Mouse (Mus musculus): ENCODE measurements around the gene Bod1l. TPM values are rescaled to one million over a fixed set of nuclear protein-coding genes. Genes with fewer than 3 reads are reported as not detected.

The Bod1l gene
- total RNA-seq (2015): 27.1 and 38.1 TPM in 2 replicates
- 35.8 and 39.1 TPM in 2 replicates for total RNA-seq (2017)

GRCm38 (mm10) chr5:41844147-41844529 is at the start of gene Bod1l:
Bod1l (minus strand) TSS chr5:41844315.
- ATAC-seq (ENCODE audit: poor library complexity, severe bottlenecking): peak; percentile 93

GRCm38 (mm10) chr5:41893351-41893750 is 49.2 kb upstream of the Bod1l start:
- ATAC-seq (ENCODE audit: poor library complexity, severe bottlenecking): no peak

- ATAC-seq (ENCODE audit: poor library complexity, severe bottlenecking): no peak
Measured at GRCm38 (mm10) chr5:41890871-41891270, 46.8 kb upstream of the Bod1l start.

GRCm38 (mm10) chr5:41889245-41889849 is 45.2 kb upstream of the Bod1l start:
- ATAC-seq (ENCODE audit: poor library complexity, severe bottlenecking): no peak

GRCm38 (mm10) chr5:41888834-41889233 is 44.7 kb upstream of the Bod1l start:
- ATAC-seq (ENCODE audit: poor library complexity, severe bottlenecking): no peak

- peak; percentile 56 for ATAC-seq (ENCODE audit: poor library complexity, severe bottlenecking)
Measured at GRCm38 (mm10) chr5:41887738-41888137, 43.6 kb upstream of the Bod1l start.

GRCm38 (mm10) chr5:41884563-41884962 is 40.4 kb upstream of the Bod1l start:
- ATAC-seq (ENCODE audit: poor library complexity, severe bottlenecking): peak; percentile 45; the same call in 1 of the 2 replicates

- no peak for ATAC-seq (ENCODE audit: poor library complexity, severe bottlenecking)
Measured at GRCm38 (mm10) chr5:41871164-41871563, 27.0 kb upstream of the Bod1l start.

- no peak for ATAC-seq (ENCODE audit: poor library complexity, severe bottlenecking)
Measured at GRCm38 (mm10) chr5:41855781-41856180, 11.7 kb upstream of the Bod1l start.

GRCm38 (mm10) chr5:41845558-41845937 is 1.4 kb upstream of the Bod1l start:
- ATAC-seq (ENCODE audit: poor library complexity, severe bottlenecking): no peak

- peak; percentile 39 for ATAC-seq (ENCODE audit: poor library complexity, severe bottlenecking)
Measured at GRCm38 (mm10) chr5:41844820-41845557, 874 bp upstream of the Bod1l start.

- ATAC-seq (ENCODE audit: poor library complexity, severe bottlenecking): no peak; the same call in none of the 2 replicates
Measured at GRCm38 (mm10) chr5:41843419-41844146, 532 bp downstream of the Bod1l start.

- no peak for ATAC-seq (ENCODE audit: poor library complexity, severe bottlenecking)
Measured at GRCm38 (mm10) chr5:41842681-41843080, 1.4 kb downstream of the Bod1l start.

GRCm38 (mm10) chr5:41841735-41842134 is 2.4 kb downstream of the Bod1l start:
- ATAC-seq (ENCODE audit: poor library complexity, severe bottlenecking): no peak

- no peak for ATAC-seq (ENCODE audit: poor library complexity, severe bottlenecking)
Measured at GRCm38 (mm10) chr5:41830100-41830499, 14.0 kb downstream of the Bod1l start.

GRCm38 (mm10) chr5:41821158-41821557 is 23.0 kb downstream of the Bod1l start:
- 0 out of 2 replicates have a peak, but pooled peaks have one; percentile 20 for ATAC-seq (ENCODE audit: poor library complexity, severe bottlenecking)

GRCm38 (mm10) chr5:41820530-41820929 is 23.6 kb downstream of the Bod1l start:
- ATAC-seq (ENCODE audit: poor library complexity, severe bottlenecking): peak; percentile 70

- ATAC-seq (ENCODE audit: poor library complexity, severe bottlenecking): no peak
Measured at GRCm38 (mm10) chr5:41812516-41812915, 31.6 kb downstream of the Bod1l start.

GRCm38 (mm10) chr5:41811279-41811678 is 32.8 kb downstream of the Bod1l start:
- peak; percentile 45; the same call in 1 of the 2 replicates for ATAC-seq (ENCODE audit: poor library complexity, severe bottlenecking)

GRCm38 (mm10) chr5:41807383-41807782 is 36.7 kb downstream of the Bod1l start:
- no peak for ATAC-seq (ENCODE audit: poor library complexity, severe bottlenecking)

- no peak for ATAC-seq (ENCODE audit: poor library complexity, severe bottlenecking)
Measured at GRCm38 (mm10) chr5:41806176-41806575, 37.9 kb downstream of the Bod1l start.

- ATAC-seq (ENCODE audit: poor library complexity, severe bottlenecking): no peak
Measured at GRCm38 (mm10) chr5:41805085-41805484, 39.0 kb downstream of the Bod1l start.
